Mouse (Mus musculus) ES-E14 (cell line): ENCODE results near the gene Gm20662.

Source experiments
- CHD2 ChIP-seq: IDR thresholded peaks from 2 replicates; pipeline ENCODE4 v1.6.1; 2014; ENCODE audit warnings: mild to moderate bottlenecking, low read depth, low read length, inconsistent platforms
- MAFK ChIP-seq: IDR thresholded peaks from 2 replicates; pipeline ENCODE4 v1.6.1; 2014; ENCODE audit warnings: mild to moderate bottlenecking, low read depth, low read length, inconsistent platforms; ENCODE audit not compliant: insufficient read depth
- ZC3H11A ChIP-seq: IDR thresholded peaks from 2 replicates; pipeline ENCODE4 v1.6.1; 2012; ENCODE audit warnings: low read depth, mild to moderate bottlenecking, inconsistent platforms, low read length, borderline replicate concordance
- ZNF384 ChIP-seq: IDR thresholded peaks from 2 replicates; pipeline ENCODE4 v1.6.1; 2012; ENCODE audit warnings: low read depth, low read length, inconsistent platforms

GRCm38 (mm10) chr9:108085261-108085660 is 89.1 kb downstream of the Gm20662 start:
- no peak for TF ChIP-seq ZNF384
- no peak for TF ChIP-seq ZC3H11A
- no peak for TF ChIP-seq MAFK
- no peak for TF ChIP-seq CHD2
